Mouse (Mus musculus) heart, embryonic 12.5 days (tissue): ENCODE measurements around the gene Rnf123. TPM values are rescaled to one million over a fixed set of nuclear protein-coding genes. Genes with fewer than 3 reads are reported as not detected.

Experiments
- ATAC-seq: fragments of 200-750 bp; cut with Nextera tagmentation; 2 replicates; pipeline ENCODE4 v1.8.0; 2017; ENCODE audit warnings: moderate TSS enrichment, moderate library complexity; ENCODE audit not compliant: insufficient number of reproducible peaks, low FRiP score
- H3K27ac ChIP-seq: fragments of 300-500 bp; sonication (generic); 2 replicates; pipeline ENCODE4 v1.5.1; 2016; ENCODE audit warnings: mild to moderate bottlenecking, moderate library complexity; ENCODE audit not compliant: poor library complexity, severe bottlenecking
- H3K27me3 ChIP-seq: fragments of 300-500 bp; sonication (generic); replicated peaks from 2 replicates; pipeline ENCODE4 v1.6.1; 2016; ENCODE audit warnings: mild to moderate bottlenecking, moderate library complexity
- H3K36me3 ChIP-seq: fragments of 300-500 bp; sonication (generic); 2 replicates; pipeline ENCODE4 v1.6.1; 2016; ENCODE audit warnings: mild to moderate bottlenecking, moderate library complexity
- H3K4me1 ChIP-seq: fragments of 300-500 bp; sonication (generic); replicated peaks from 2 replicates; pipeline ENCODE4 v1.6.1; 2016; ENCODE audit warnings: mild to moderate bottlenecking
- H3K4me2 ChIP-seq: fragments of 300-500 bp; sonication (generic); 2 replicates; pipeline ENCODE4 v1.6.1; 2016; ENCODE audit warnings: mild to moderate bottlenecking, moderate library complexity
- H3K4me3 ChIP-seq: fragments of 300-500 bp; sonication (generic); 2 replicates; pipeline ENCODE4 v1.5.1; 2016; ENCODE audit warnings: mild to moderate bottlenecking
- H3K9ac ChIP-seq: fragments of 300-500 bp; sonication (generic); 2 replicates; pipeline ENCODE4 v1.6.1; 2016; ENCODE audit warnings: mild to moderate bottlenecking, moderate library complexity
- H3K9me3 ChIP-seq: fragments of 300-500 bp; sonication (generic); replicated peaks from 2 replicates; pipeline ENCODE4 v1.6.1; 2016; ENCODE audit warnings: mild to moderate bottlenecking, moderate library complexity
- WGBS: fragments of 180-500 bp; shearing (Covaris S2); methylation state at CpG from one replicate; pipeline ENCODE4 v1.1.7; 2016; 5-methylcytosine and 5-hydroxymethylcytosine counted together
- polyA plus RNA-seq: library from polyadenylated mRNA; unstranded; fragments of >200 nt; fragmentation: Nextera tagmentation; extraction: Ambion mirVana; gene quantifications from 2 replicates; pipeline ENCODE4 v1.2.1, GENCODE M21; 2016

Rnf123 gene
- polyA plus RNA-seq, 1 experiment from 2014 or later: 32.8 TPM

GRCm38 (mm10) chr9:108082549-108082948, 597 bp downstream of the Rnf123 start:
- Histone ChIP-seq H3K27ac (no peak overlapping the region), H3K27me3 (peaks cover 49% of the 10 kb centered on the region), H3K4me1 (peaks cover 35% of the 10 kb centered on the region), H3K4me2 (peak overlapping the region; percentile 50), H3K36me3 (peaks cover 36% of the 10 kb centered on the region), H3K9me3 (no peaks in the 10 kb centered on the region), H3K9ac (peak overlapping the region; percentile 13; the same call in 1 of the 2 replicates), H3K4me3 (peak overlapping the region; percentile 23)
- no peak for ATAC-seq
- 6% methylated on average over 19 of the region's 19 CpGs for WGBS

DNA sequence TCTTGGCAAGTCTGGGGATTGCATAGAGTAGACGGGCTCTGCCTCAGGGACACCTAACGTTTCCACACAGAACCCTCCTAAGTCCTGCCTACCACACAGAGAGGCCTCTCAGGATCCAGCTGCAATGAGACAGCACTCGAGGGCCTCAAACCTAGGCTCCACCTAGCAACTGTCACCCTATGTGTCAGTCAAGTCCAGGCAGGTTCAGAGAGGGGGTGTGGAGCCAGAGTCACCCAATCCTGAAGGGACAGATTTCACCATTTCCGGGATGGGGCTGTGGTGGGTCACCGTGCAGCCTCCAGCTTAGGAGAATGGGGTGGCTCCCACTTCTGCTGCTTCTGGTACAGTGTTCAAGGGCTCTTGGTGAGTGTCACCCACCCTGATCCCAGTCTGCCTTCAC, 3.0 kb downstream of the Rnf123 start, which contains the start of gene Mst1:
Gene Mst1 (plus strand): TSS at position 269 of the 400 bp plus-strand sequence.
- peak within 1 kb of the TSS; percentile 97 for H3K9ac ChIP-seq
- peaks cover 35% of the 10 kb centered on the region for H3K4me1 ChIP-seq
- WGBS: 73% methylated on average over 5 of the region's 5 CpGs
- H3K4me2 ChIP-seq: peak within 1 kb of the TSS; percentile 94
- peak within 1 kb of the TSS; percentile 71 for H3K27ac ChIP-seq
- H3K36me3 ChIP-seq: peaks cover 18% of the 10 kb centered on the region
- H3K27me3 ChIP-seq: peaks cover 49% of the 10 kb centered on the region
- no peaks in the 10 kb centered on the region for H3K9me3 ChIP-seq
- peak; percentile 81 for ATAC-seq
- H3K4me3 ChIP-seq: peak within 1 kb of the TSS; percentile 86

GRCm38 (mm10) chr9:108073141-108073930, 9.8 kb downstream of the Rnf123 start:
- Histone ChIP-seq H3K27me3 (no peaks in the 10 kb centered on the region), H3K9ac (peak overlapping the region; percentile 26), H3K4me1 (peaks cover 33% of the 10 kb centered on the region), H3K4me3 (no peak overlapping the region), H3K27ac (peak overlapping the region; percentile 66), H3K9me3 (no peaks in the 10 kb centered on the region), H3K4me2 (no peak overlapping the region), H3K36me3 (peaks cover 29% of the 10 kb centered on the region)
- WGBS: 59% methylated on average over 7 of the region's 7 CpGs
- peak; percentile 36; the same call in 1 of the 2 replicates for ATAC-seq

GRCm38 (mm10) chr9:108072481-108072924, 10.6 kb downstream of the Rnf123 start:
- no peak overlapping the region for H3K4me2 ChIP-seq
- no peaks in the 10 kb centered on the region for H3K27me3 ChIP-seq
- no peak for ATAC-seq
- H3K4me1 ChIP-seq: peaks cover 28% of the 10 kb centered on the region
- no peak overlapping the region for H3K4me3 ChIP-seq
- peak overlapping the region; percentile 66 for H3K27ac ChIP-seq
- no peak overlapping the region for H3K9ac ChIP-seq
- H3K36me3 ChIP-seq: peaks cover 31% of the 10 kb centered on the region
- no peaks in the 10 kb centered on the region for H3K9me3 ChIP-seq
- WGBS: 42% methylated on average over 9 of the region's 9 CpGs

GRCm38 (mm10) chr9:108071801-108072200, 11.3 kb downstream of the Rnf123 start:
- no peak overlapping the region for H3K9ac ChIP-seq
- 59% methylated on average over 4 of the region's 4 CpGs for WGBS
- H3K27me3 ChIP-seq: no peaks in the 10 kb centered on the region
- H3K4me1 ChIP-seq: peaks cover 28% of the 10 kb centered on the region
- H3K9me3 ChIP-seq: no peaks in the 10 kb centered on the region
- peak overlapping the region; percentile 66 for H3K27ac ChIP-seq
- ATAC-seq: no peak
- H3K4me3 ChIP-seq: no peak overlapping the region
- H3K36me3 ChIP-seq: peaks cover 28% of the 10 kb centered on the region
- H3K4me2 ChIP-seq: no peak overlapping the region

DNA sequence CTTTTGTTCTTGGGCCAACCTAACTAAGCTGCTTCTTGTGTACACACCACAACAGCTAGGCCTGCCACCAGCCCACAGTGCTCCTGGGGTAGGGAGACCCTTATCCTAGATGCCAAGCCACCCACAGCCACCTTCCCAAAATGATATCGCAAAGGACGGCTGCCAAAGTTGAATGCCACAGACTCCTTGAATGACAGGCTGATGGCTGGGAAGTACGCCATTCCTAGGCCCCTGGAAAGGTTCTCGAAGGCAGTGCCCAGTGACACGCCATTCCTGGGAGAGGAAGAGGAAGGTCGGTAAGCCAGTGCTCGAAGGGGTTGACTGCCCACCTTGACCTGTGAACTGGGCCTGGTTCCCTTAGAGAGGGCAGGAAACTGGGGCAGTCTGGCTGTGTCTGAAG, 13.6 kb downstream of the Rnf123 start:
- no peak overlapping the region for H3K27ac ChIP-seq
- peaks cover 28% of the 10 kb centered on the region for H3K4me1 ChIP-seq
- no peak overlapping the region for H3K4me2 ChIP-seq
- 92% methylated on average over 7 of the region's 7 CpGs for WGBS
- H3K27me3 ChIP-seq: no peaks in the 10 kb centered on the region
- H3K4me3 ChIP-seq: no peak overlapping the region
- ATAC-seq: no peak
- H3K36me3 ChIP-seq: peaks cover 34% of the 10 kb centered on the region
- no peaks in the 10 kb centered on the region for H3K9me3 ChIP-seq
- no peak overlapping the region for H3K9ac ChIP-seq

- H3K27ac ChIP-seq: no peak overlapping the region
- no peak overlapping the region for H3K4me2 ChIP-seq
- H3K27me3 ChIP-seq: no peaks in the 10 kb centered on the region
- H3K9me3 ChIP-seq: no peaks in the 10 kb centered on the region
- 86% methylated on average over 9 of the region's 9 CpGs for WGBS
- peaks cover 28% of the 10 kb centered on the region for H3K4me1 ChIP-seq
- peaks cover 40% of the 10 kb centered on the region for H3K36me3 ChIP-seq
- no peak overlapping the region for H3K4me3 ChIP-seq
- no peak overlapping the region for H3K9ac ChIP-seq
- no peak for ATAC-seq
Measured at GRCm38 (mm10) chr9:108069007-108069406, 14.1 kb downstream of the Rnf123 start.

GRCm38 (mm10) chr9:108067900-108068299, 15.2 kb downstream of the Rnf123 start:
- WGBS: 23% methylated on average over 8 of the region's 8 CpGs
- 0 out of 2 replicates have a peak, but pooled peaks have one; percentile 14 for ATAC-seq
- peaks cover 51% of the 10 kb centered on the region for H3K36me3 ChIP-seq

DNA sequence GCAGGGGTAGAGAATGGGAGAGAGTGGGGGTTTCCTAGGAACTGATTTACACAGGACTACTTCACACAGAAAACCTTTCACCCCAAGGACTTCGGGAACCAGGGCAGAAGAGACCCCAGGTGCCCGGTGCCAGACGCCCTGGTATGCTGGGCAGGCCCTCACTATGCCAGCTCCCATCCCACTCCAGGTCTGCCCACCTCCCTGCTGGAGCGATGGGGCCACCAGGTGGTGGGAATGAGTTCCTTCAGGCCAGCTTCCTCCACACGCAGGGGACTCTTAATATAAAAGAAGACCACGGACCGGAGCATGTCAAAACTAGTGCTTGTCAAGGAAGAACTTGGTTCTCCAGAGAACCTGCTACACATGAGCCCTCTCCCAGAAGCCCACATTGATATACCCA, 15.9 kb downstream of the Rnf123 start:
- 82% methylated on average over 7 of the region's 7 CpGs for WGBS
- Histone ChIP-seq H3K4me1 (peaks cover 11% of the 10 kb centered on the region), H3K4me2 (no peak overlapping the region), H3K36me3 (peaks cover 58% of the 10 kb centered on the region), H3K27ac (no peak overlapping the region), H3K4me3 (no peak overlapping the region), H3K27me3 (no peaks in the 10 kb centered on the region), H3K9ac (no peak overlapping the region), H3K9me3 (no peaks in the 10 kb centered on the region)
- no peak for ATAC-seq

More at GRCm38 (mm10) chr9:108067900-108068299, 15.2 kb downstream of the Rnf123 start:
- Histone ChIP-seq H3K4me3 (no peak overlapping the region), H3K9ac (no peak overlapping the region), H3K27me3 (no peaks in the 10 kb centered on the region), H3K27ac (no peak overlapping the region), H3K9me3 (no peaks in the 10 kb centered on the region), H3K4me2 (no peak overlapping the region), H3K4me1 (peaks cover 17% of the 10 kb centered on the region)

GRCm38 (mm10) chr9:108065491-108066011, 17.6 kb downstream of the Rnf123 start:
- Histone ChIP-seq H3K4me2 (no peak overlapping the region), H3K27me3 (no peaks in the 10 kb centered on the region), H3K27ac (no peak overlapping the region), H3K4me3 (no peak overlapping the region), H3K9ac (no peak overlapping the region), H3K36me3 (peaks cover 56% of the 10 kb centered on the region), H3K4me1 (peaks cover 6% of the 10 kb centered on the region; the same call in 1 of the 2 replicates), H3K9me3 (no peaks in the 10 kb centered on the region)
- WGBS: 30% methylated on average over 5 of the region's 5 CpGs
- no peak for ATAC-seq

GRCm38 (mm10) chr9:108063361-108063760, 19.8 kb downstream of the Rnf123 start:
- WGBS: 85% methylated on average over 12 of the region's 12 CpGs
- Histone ChIP-seq H3K4me3 (no peak overlapping the region), H3K27ac (no peak overlapping the region), H3K9ac (no peak overlapping the region), H3K4me1 (peaks cover 11% of the 10 kb centered on the region; the same call in 1 of the 2 replicates), H3K9me3 (no peaks in the 10 kb centered on the region), H3K4me2 (no peak overlapping the region), H3K27me3 (no peaks in the 10 kb centered on the region), H3K36me3 (peaks cover 64% of the 10 kb centered on the region)
- no peak for ATAC-seq
